Mouse (Mus musculus) bone marrow, adult 2 months (tissue): ENCODE results near the gene Akna.

Experiments
- CTCF ChIP-seq: fragments of 200-500 bp; IDR thresholded peaks from 2 replicates; pipeline ENCODE4 v1.5.1; 2011; ENCODE audit warnings: low read length, control low read depth; ENCODE audit not compliant: control insufficient read depth, insufficient read depth
- POLR2A ChIP-seq: fragments of 200-500 bp; IDR thresholded peaks from 2 replicates; pipeline ENCODE4 v1.6.1; 2011; ENCODE audit warnings: low read depth, mild to moderate bottlenecking, control low read depth, low read length, borderline replicate concordance; ENCODE audit not compliant: control insufficient read depth

DNA sequence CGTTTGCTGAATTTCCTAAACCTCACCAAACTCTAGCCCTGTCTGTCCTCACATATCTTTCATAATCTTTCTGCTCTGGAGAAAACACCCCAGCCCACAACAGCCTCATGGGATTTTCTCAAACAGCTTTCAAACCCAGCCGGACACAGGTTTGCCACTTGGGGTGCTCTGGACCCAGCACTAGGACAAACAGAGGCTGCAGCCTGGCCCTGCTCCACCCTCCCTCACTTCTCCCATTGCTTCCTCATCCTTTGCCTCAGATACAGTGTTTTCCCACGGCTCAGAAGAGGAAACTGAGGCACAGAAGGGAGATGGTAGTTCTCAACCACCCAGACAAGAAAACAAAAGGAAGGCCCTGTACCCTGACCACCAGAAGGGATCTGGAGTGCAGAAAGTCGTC lies 2.5 kb upstream of the Akna start:
- TF ChIP-seq POLR2A = no peak
- TF ChIP-seq CTCF = no peak
